Mouse (Mus musculus) splenic B cell, adult 2 months (primary cell): ENCODE data around the gene Spata22.

Experiments used
- DNase-seq: peaks from one replicate; pipeline ENCODE4 v3.0.0-alpha.2; 2011; ENCODE audit warnings: low read depth, low spot score
- H3K27me3 ChIP-seq: 2 replicates; pipeline ENCODE4 v1.6.1; 2012; ENCODE audit warnings: mild to moderate bottlenecking, low read length, moderate library complexity, mixed read lengths; ENCODE audit not compliant: control insufficient read depth, poor library complexity, insufficient read depth, severe bottlenecking
- H3K36me3 ChIP-seq: 2 replicates; pipeline ENCODE4 v1.6.1; 2012; ENCODE audit warnings: mild to moderate bottlenecking, low read length, moderate library complexity, mixed read lengths; ENCODE audit not compliant: control insufficient read depth, poor library complexity, insufficient read depth, severe bottlenecking

The Spata22 gene

GRCm38 (mm10) chr11:73336919-73337318 is 7.4 kb downstream of the Spata22 start:
- no peaks in the 10 kb centered on the region for H3K27me3 ChIP-seq
- no peak for DNase-seq

DNA sequence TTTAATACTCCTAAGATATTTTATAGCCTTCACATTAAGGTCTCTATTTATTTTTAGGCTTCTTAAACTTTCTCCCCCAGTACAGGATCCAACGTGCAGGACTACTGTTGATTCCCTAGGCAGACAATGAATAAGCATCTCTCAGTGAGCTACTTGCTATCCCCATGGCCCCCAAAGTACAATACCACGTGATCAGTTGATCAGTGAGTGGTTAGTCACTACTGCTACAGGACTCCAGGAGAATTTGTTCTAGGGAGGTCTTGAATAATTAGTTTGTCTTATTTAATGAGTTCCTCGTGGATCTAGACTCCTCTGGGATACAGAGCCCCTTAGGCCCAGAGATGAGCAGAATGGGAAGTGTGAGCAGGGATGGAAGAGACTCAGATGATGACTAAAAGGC is 20.9 kb downstream of the Spata22 start, which contains the start of gene Olfr20:
Gene Olfr20, plus strand, starts transcription at position 301 of the 400 bp plus-strand sequence.
- Histone ChIP-seq H3K27me3 (no peaks in the 10 kb centered on the region), H3K36me3 (no peaks in the 10 kb centered on the region)
- DNase-seq: no peak

More at GRCm38 (mm10) chr11:73336919-73337318, 7.4 kb downstream of the Spata22 start:
- H3K36me3 ChIP-seq: no peaks in the 10 kb centered on the region

DNA sequence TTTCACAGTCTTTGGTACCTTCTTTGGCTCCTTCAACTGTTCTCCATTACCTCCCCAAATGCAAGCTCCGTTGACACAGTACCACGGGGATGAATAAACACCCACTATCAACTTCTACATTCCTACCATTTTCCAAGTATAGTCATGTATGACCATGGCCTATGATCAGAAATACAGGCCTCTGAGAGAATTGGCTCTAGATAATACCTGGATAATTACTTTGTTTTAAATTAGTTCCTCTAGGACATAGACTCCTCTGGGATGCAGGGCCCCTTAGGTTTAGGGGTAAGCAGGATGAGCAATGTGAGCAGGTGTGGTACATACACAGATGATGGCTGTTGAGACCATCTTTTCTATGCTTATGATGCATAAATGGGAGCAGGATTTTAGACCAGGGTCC is 41.4 kb downstream of the Spata22 start, which contains the start of gene Olfr376:
Gene Olfr376, plus strand, starts transcription at position 301 of the 400 bp plus-strand sequence.
- no peak for DNase-seq
- Histone ChIP-seq H3K27me3 (no peaks in the 10 kb centered on the region), H3K36me3 (no peaks in the 10 kb centered on the region)

- no peaks in the 10 kb centered on the region for H3K27me3 ChIP-seq
- H3K36me3 ChIP-seq: no peaks in the 10 kb centered on the region
- DNase-seq: no peak
Measured at GRCm38 (mm10) chr11:73395374-73395773, 65.8 kb downstream of the Spata22 start.
